Mouse (Mus musculus): ENCODE data around the gene Btaf1. TPM values are rescaled to one million over a fixed set of nuclear protein-coding genes. Genes with fewer than 3 reads are reported as not detected.

Gene Btaf1
- total and polyA plus RNA-seq, 3 experiments = 31.9 to 43.2 (median 38.3) TPM

DNA sequence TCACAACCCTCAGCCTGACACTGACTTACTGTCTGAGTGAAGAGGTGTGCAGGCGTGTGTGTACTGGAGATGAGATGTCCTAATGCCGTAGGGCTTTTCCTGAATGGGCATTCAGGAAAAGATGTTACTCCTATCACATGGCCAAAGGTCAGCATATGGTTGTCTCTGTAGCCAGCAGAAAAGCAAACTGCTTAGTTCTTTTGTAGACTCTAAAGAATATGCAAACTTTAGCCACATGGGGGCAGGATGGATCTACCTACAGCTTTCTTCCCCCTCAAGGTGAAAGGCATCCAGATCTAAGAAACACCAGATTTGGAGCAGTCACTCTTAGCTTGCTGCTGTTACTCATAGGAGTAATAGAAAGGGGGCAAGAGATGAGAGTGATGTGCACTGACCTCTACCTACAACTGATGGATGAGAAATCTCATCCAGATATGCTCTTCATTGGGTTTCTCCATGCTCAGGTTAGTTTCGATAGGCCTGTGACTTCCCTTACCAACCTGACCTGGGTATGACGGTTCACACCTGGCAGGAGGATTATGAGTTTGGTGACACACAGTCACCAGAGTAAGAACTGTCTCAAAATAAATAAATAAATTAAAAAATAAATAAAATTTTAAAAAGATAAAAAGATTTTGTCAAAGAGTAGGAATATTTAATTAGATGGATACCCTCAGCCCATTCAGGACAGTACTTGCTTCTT lies 124.9 kb downstream of the Btaf1 start (continued):
- TF ChIP-seq MAX (IDR thresholded peaks at IDR 0.05; ENCODE audit: low read length) (no peak), ZMIZ1 (IDR thresholded peaks at IDR 0.05; ENCODE audit: low read depth, low read length) (no peak), ZKSCAN1 (IDR thresholded peaks at IDR 0.05; ENCODE audit: borderline replicate concordance, low read depth, low read length) (no peak), NELFE (IDR thresholded peaks at IDR 0.05; ENCODE audit: low read depth, low read length) (0 out of 2 replicates have a peak, but pooled peaks have one; percentile 26), MXI1 (IDR thresholded peaks at IDR 0.05; ENCODE audit: low read depth, low read length) (no peak), HCFC1 (IDR thresholded peaks at IDR 0.05; ENCODE audit: low read depth, low read length) (no peak), PAX5 (IDR thresholded peaks at IDR 0.05; ENCODE audit: low read length) (no peak), UBTF (IDR thresholded peaks at IDR 0.05; ENCODE audit: low read depth, low read length) (no peak), ETS1 (conservative IDR thresholded peaks at IDR 0.05; ENCODE audit: low read depth, low read length) (no peak), CHD1 (IDR thresholded peaks at IDR 0.05; ENCODE audit: low read depth, low read length) (no peak), RCOR1 (conservative IDR thresholded peaks at IDR 0.05; ENCODE audit: low read depth, low read length) (no peak), GABPA (IDR thresholded peaks at IDR 0.05; ENCODE audit: insufficient replicate concordance, low read depth, low read length) (no peak), ZNF384 (IDR thresholded peaks at IDR 0.05; ENCODE audit: low read depth, low read length) (0 out of 2 replicates have a peak, but pooled peaks have one; percentile 20), CHD2 (IDR thresholded peaks at IDR 0.05; ENCODE audit: low read length) (no peak), E2F4 (IDR thresholded peaks at IDR 0.05; ENCODE audit: insufficient replicate concordance, low read depth, low read length) (no peak), POLR2AphosphoS2 (IDR thresholded peaks at IDR 0.05; ENCODE audit: low read depth, low read length) (no peak), EP300 (IDR thresholded peaks at IDR 0.05; ENCODE audit: low read length) (no peak), RAD21 (IDR thresholded peaks at IDR 0.05; ENCODE audit: low read depth, low read length) (peak; percentile 100)

DNA sequence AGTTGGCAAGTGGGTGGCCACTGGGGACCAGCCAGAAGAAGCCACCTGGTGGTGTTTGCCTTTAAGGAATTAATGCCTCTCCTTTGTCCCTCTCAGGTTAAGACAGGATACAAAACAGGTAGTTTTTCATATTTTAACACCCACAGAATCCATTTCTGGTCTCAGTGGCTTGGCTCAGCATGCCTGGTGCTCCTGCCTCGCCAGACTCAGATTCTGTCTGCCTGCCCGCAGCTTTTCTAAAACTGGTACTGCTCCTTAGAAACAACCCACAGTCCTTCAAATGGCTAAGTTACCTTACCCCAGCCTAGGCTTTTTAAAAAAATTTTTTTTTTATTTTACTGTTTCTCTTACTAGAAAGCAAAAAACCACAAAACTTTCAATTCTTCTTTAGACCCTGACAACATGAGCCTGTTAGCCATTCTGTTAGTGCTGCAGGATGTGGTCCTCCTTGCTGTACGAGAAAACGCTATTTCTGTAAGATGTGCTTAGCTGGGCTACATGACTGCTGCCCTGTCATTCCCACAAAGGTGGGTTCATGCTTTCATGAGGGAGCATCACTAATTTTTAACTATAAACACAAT lies 130.2 kb downstream of the Btaf1 start:
- peaks cover 0 to 3% of the 10 kb centered on the region in 2 experiments for H3K36me3 ChIP-seq (replicated peaks in 1 of 2; ENCODE audit: control insufficient read depth in 1 of 2, insufficient read depth in 1 of 2, low read length in 1 of 2)
- H3K4me3 ChIP-seq (replicated peaks in 1 of 3; ENCODE audit: low read depth in 2 of 3, low read length in 2 of 3, poor library complexity in 1 of 3) = no peak overlapping the region
- in situ Hi-C loops (cut with MboI; ENCODE audit: low pct_ligation_motif_present, low pct_unique_long_range_greater_than_20kb, low sequenced_read_pairs) (no loop called here), dilution Hi-C loops (cut with MboI; ENCODE audit: extremely low pct_ligation_motif_present, extremely low pct_unique_long_range_greater_than_20kb, low sequenced_read_pairs) (no loop called here)
- H3K27ac ChIP-seq (ENCODE audit: insufficient read depth, low read depth) = no peak overlapping the region
- no peak overlapping the region for H3K9ac ChIP-seq (ENCODE audit: insufficient read depth, low read depth)
- H3K79me2 ChIP-seq (replicated peaks; ENCODE audit: control insufficient read depth, extremely low read depth, insufficient read depth, poor library complexity, severe bottlenecking) = no peaks in the 10 kb centered on the region
- H3K9me3 ChIP-seq (replicated peaks; ENCODE audit: low read length) = no peaks in the 10 kb centered on the region
- H3K4me2 ChIP-seq (ENCODE audit: insufficient read depth, low read depth, poor library complexity, severe bottlenecking) = peak overlapping the region; percentile 44; the same call in 1 of the 2 replicates
- DNase-seq (ENCODE audit: extremely low read depth) = peak; percentile 41
- TF ChIP-seq CTCF (conservative IDR thresholded peaks at IDR 0.05 in 1 of 2, IDR thresholded peaks at IDR 0.05 in 1 of 2; ENCODE audit: low read depth in 2 of 2, low read length in 2 of 2) (no peak), NELFE (IDR thresholded peaks at IDR 0.05; ENCODE audit: low read depth, low read length) (no peak), IRF4 (IDR thresholded peaks at IDR 0.05; ENCODE audit: low read depth, low read length) (peak; percentile 74), SMC3 (IDR thresholded peaks at IDR 0.05; ENCODE audit: low read depth, low read length) (peak; percentile 4; the same call in 1 of the 2 replicates), PAX5 (IDR thresholded peaks at IDR 0.05; ENCODE audit: low read length) (no peak), ETS1 (conservative IDR thresholded peaks at IDR 0.05; ENCODE audit: low read depth, low read length) (0 out of 2 replicates have a peak, but pooled peaks have one; percentile 17), POLR2A (IDR thresholded peaks at IDR 0.05; ENCODE audit: low read depth, low read length) (no peak), SIN3A (IDR thresholded peaks at IDR 0.05; ENCODE audit: low read length) (0 out of 2 replicates have a peak, but pooled peaks have one; percentile 15), ZMIZ1 (IDR thresholded peaks at IDR 0.05; ENCODE audit: low read depth, low read length) (no peak), RAD21 (IDR thresholded peaks at IDR 0.05; ENCODE audit: low read depth, low read length) (no peak; the same call in 1 of the 2 replicates), CHD2 (IDR thresholded peaks at IDR 0.05; ENCODE audit: low read length) (no peak), EP300 (IDR thresholded peaks at IDR 0.05; ENCODE audit: low read length) (peak; percentile 82), TCF12 (IDR thresholded peaks at IDR 0.05; ENCODE audit: low read depth, low read length) (no peak; the same call in 1 of the 2 replicates), ZNF384 (IDR thresholded peaks at IDR 0.05; ENCODE audit: low read depth, low read length) (peak; percentile 88)
- H3K27me3 ChIP-seq (replicated peaks) = no peaks in the 10 kb centered on the region
- H3K4me1 ChIP-seq (ENCODE audit: control insufficient read depth in 1 of 2, insufficient read depth in 2 of 2) = peaks cover 9 to 44% of the 10 kb centered on the region in 2 experiments
